Mouse (Mus musculus) WW6 (cell line): ENCODE results near the gene Mief1.

Experiments used
- DNase-seq: peaks from one replicate; pipeline ENCODE4 v3.0.0-alpha.2; 2013; ENCODE audit warnings: low read depth, low spot score

Gene Mief1

GRCm38 (mm10) chr15:80228071-80228800 is 5.6 kb upstream of the Mief1 start:
- DNase-seq, result no peak

GRCm38 (mm10) chr15:80232331-80232730 is 1.5 kb upstream of the Mief1 start:
- no peak for DNase-seq

- no peak for DNase-seq
Observed at GRCm38 (mm10) chr15:80233053-80233452, 765 bp upstream of the Mief1 start.

GRCm38 (mm10) chr15:80235535-80235934 is 1.7 kb downstream of the Mief1 start, which contains the start of gene AC140267.1:
TSS of gene AC140267.1 (plus strand) at chr15:80235835.
- no peak for DNase-seq

GRCm38 (mm10) chr15:80248135-80248534 is 14.3 kb downstream of the Mief1 start:
- DNase-seq, result no peak

GRCm38 (mm10) chr15:80248596-80248995 is 14.8 kb downstream of the Mief1 start:
- DNase-seq, result no peak

- DNase-seq, result no peak
Observed at GRCm38 (mm10) chr15:80249672-80250071, 15.9 kb downstream of the Mief1 start.

GRCm38 (mm10) chr15:80250586-80250985 is 16.8 kb downstream of the Mief1 start:
- no peak for DNase-seq

GRCm38 (mm10) chr15:80253530-80253929 is 19.7 kb downstream of the Mief1 start:
- no peak for DNase-seq

GRCm38 (mm10) chr15:80254207-80254606 is 20.4 kb downstream of the Mief1 start:
- DNase-seq, result no peak

- peak; percentile 99 for DNase-seq
Observed at GRCm38 (mm10) chr15:80254847-80255645, 21.2 kb downstream of the Mief1 start, which contains the start of gene Atf4. TSS of gene Atf4 (plus strand) at chr15:80255184.

GRCm38 (mm10) chr15:80255646-80256121 is 21.9 kb downstream of the Mief1 start:
- no peak for DNase-seq

GRCm38 (mm10) chr15:80256242-80256641 is 22.4 kb downstream of the Mief1 start:
- no peak for DNase-seq

- no peak for DNase-seq
Observed at GRCm38 (mm10) chr15:80256656-80257601, 23.1 kb downstream of the Mief1 start.

- no peak for DNase-seq
Observed at GRCm38 (mm10) chr15:80257602-80258239, 23.9 kb downstream of the Mief1 start.

- DNase-seq, result no peak
Observed at GRCm38 (mm10) chr15:80258240-80259170, 24.7 kb downstream of the Mief1 start.

- DNase-seq, result no peak
Observed at GRCm38 (mm10) chr15:80259406-80260045, 25.7 kb downstream of the Mief1 start.

GRCm38 (mm10) chr15:80260677-80261076 is 26.9 kb downstream of the Mief1 start:
- DNase-seq, result no peak

GRCm38 (mm10) chr15:80261100-80261499 is 27.3 kb downstream of the Mief1 start:
- DNase-seq, result no peak
